Mouse (Mus musculus) gastrocnemius, postnatal 25 days (tissue): Measurements from ENCODE around the gene Dlgap4. TPM values are rescaled to one million over a fixed set of nuclear protein-coding genes. Genes with fewer than 3 reads are reported as not detected.
"Not testable (repeated sequence)": the region's sequence is repeated elsewhere in the genome, so short reads cannot be mapped to it uniquely, and the experiment has no call there.

Source experiments
- DNase-seq: peaks from one replicate; pipeline ENCODE4 v3.0.0; 2022
- total RNA-seq, 2 experiments: library from RNA; stranded (reverse); gene quantifications; 1 replicate in 1 of 2; 2 replicates in 1 of 2; pipeline ENCODE4 v1.2.3; 2021

The Dlgap4 gene
- total RNA-seq, 2 experiments from 2014 or later, result 50.4 to 55.7 TPM

DNA sequence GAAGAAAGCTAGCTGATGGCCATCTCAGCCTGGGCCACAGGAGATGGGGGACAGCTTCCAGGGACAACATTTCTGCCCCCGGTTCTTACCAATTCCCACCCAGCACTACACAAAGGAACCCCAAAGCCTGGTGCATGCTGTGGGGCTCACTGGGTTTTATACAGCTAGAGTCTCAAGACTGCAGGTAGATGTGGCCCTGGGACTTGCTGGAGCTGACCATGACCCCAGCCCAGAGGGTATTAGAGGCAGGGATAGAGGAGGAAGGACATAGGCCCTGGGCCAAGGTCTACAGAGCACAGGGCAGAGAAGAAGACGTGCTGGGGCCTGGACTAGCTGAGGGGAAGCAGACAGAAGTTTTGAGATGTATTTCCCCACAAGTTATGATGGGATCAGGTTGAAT, 163.4 kb downstream of the Dlgap4 start:
- no peak for DNase-seq

- DNase-seq, result no peak
Measured at GRCm38 (mm10) chr2:156777326-156778004, 164.0 kb downstream of the Dlgap4 start.

DNA sequence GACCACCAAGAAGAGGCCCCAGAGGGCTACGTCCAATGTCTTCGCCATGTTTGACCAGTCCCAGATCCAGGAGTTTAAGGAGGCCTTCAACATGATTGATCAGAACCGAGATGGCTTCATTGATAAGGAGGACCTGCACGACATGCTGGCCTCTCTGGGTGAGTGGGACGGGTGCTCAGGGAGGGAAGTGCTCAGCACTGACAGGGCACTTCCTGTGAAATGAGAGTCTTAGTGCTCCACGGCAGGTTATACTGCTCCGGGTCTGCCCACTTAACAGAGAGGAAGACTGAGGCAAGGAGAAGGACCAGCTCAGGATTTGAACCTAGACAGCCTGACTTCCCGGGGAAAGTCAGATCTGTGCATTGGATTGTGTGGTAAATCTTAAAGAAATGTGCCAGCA, 165.1 kb downstream of the Dlgap4 start:
- DNase-seq, result no peak

DNA sequence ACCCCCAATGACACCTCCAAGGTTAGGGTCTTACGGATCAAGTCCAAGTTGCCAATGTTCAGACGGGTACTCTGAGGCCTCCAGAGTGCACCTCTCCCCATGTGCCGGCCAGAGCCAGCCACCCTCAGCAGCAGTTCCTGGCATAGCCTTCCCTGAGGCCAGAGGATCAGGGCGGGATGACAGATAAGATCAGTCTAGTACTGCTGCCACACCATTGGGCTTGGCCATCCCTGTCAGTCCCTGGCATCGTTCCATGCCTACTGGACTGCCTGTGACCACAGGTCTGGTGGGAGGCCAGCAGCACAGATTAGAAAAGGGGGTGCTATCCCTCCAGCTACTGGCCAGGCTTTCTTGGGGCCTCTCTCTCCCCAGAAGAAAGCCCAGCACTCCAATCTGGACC, 165.5 kb downstream of the Dlgap4 start:
- DNase-seq, result no peak

DNA sequence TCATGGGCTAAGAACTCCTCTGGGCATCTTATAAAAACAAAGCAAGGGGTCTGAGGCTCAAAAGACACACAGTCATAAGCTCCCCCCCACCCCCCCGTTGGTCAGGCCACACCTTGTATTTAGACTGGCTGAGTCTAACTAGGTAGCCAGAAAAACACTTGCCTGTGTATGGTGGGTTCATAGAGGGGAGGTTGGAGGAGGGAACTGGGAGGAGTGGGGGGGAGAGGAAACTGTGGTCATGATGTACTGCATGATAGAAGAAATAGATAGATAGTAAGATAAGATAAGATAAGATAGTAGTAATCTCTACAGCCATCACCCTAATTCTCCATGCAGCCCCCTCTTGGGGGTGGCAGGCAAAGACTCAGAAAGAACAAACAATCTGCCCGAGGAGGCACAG, 166.0 kb downstream of the Dlgap4 start:
- DNase-seq, result no peak

DNA sequence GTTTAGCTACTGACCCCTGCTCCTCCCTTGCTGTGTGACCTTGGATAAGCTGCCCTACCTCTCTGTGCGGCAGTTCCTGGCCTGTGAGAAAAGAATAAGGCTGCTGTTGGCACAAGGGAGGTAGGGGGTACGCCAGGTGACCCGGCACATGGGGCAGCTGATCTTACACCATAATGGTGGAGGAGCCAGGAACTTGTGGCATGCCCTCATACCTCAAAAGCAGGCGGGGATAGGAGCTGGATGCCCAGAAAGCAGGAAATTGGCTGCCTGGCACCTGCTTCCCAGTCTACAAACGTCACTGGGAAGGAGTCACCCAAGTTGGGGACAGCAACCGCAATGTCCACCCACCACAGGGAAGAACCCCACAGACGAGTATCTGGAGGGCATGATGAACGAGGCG, 166.6 kb downstream of the Dlgap4 start:
- DNase-seq, result no peak

DNA sequence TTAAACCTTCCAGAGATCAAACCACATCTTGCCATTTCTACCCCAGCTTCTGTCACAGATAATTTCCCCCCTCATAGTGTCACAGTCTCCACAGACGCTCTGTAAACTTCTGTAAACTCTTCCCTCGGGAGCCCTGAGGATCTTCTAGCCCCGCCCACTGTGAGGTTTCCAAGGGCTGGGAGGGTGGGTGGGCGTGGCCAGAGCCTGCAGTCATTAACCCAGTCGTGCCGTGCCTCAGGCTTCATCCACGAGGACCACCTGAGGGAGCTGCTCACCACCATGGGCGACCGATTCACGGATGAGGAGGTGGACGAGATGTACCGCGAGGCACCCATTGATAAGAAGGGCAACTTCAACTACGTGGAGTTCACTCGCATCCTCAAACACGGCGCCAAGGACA, 167.2 kb downstream of the Dlgap4 start:
- no peak for DNase-seq

DNA sequence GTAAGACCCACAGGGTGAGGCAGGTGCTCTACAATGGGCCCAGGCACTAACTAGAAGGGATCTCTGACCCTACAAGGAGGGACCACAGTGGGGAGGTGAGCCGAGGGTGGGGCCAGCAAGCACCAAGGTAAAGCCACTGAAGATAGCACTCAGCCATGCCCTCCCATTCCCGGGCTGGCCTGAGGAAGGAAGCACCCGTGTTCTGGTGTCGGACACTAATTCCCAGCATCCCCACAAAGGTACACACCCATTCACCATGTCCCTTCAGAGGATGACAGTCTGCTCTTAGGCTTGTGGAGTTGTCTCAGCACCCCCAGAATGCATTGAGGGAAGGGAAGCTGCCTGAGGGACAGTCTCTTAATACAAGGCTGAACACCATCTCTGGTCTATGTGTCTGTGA, 167.8 kb downstream of the Dlgap4 start:
- DNase-seq, result no peak

DNA sequence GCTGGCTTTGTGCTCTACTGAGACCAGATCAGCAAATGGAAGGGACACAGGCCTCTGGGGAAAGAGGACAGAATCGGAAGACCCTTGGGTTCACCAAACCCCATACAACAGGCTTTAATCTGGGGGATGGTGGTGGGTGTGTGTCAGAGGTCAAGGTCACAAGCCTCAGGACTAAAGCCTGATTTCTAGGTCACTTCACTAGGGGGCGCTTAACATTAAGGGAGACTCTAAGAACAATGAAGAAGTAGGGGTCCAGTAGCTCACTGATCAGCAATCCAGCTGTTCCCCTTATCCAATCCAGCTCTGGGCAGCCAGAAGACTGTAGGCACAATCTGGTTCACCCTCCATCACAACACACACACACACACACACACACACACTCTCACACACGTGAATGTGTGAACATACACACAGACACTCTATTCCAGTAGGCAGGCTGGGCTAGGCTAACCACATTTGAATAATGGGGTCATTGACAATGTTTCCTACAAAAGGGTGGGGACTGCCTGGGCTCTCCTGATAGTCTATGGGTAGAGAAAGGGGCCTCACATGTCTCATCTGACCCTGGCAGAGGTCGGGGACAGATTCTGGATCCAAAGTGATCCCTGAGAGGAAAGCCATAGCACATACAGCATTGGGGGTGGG, 168.5 kb downstream of the Dlgap4 start:
- no peak for DNase-seq

GRCm38 (mm10) chr2:156782481-156783348, 169.2 kb downstream of the Dlgap4 start:
- no peak for DNase-seq

GRCm38 (mm10) chr2:156783349-156783728, 169.8 kb downstream of the Dlgap4 start:
- DNase-seq, result no peak

GRCm38 (mm10) chr2:156784016-156784585, 170.6 kb downstream of the Dlgap4 start:
- no peak for DNase-seq

- no peak for DNase-seq
Measured at GRCm38 (mm10) chr2:156784891-156785290, 171.4 kb downstream of the Dlgap4 start.

GRCm38 (mm10) chr2:156786369-156786768, 172.9 kb downstream of the Dlgap4 start:
- not testable (repeated sequence) for DNase-seq

GRCm38 (mm10) chr2:156787090-156787775, 173.7 kb downstream of the Dlgap4 start:
- no peak for DNase-seq

GRCm38 (mm10) chr2:156787776-156788105, 174.2 kb downstream of the Dlgap4 start:
- DNase-seq, result no peak

GRCm38 (mm10) chr2:156788836-156789235, 175.3 kb downstream of the Dlgap4 start:
- DNase-seq, result no peak

GRCm38 (mm10) chr2:156798516-156798915, 185.0 kb downstream of the Dlgap4 start:
- no peak for DNase-seq

DNA sequence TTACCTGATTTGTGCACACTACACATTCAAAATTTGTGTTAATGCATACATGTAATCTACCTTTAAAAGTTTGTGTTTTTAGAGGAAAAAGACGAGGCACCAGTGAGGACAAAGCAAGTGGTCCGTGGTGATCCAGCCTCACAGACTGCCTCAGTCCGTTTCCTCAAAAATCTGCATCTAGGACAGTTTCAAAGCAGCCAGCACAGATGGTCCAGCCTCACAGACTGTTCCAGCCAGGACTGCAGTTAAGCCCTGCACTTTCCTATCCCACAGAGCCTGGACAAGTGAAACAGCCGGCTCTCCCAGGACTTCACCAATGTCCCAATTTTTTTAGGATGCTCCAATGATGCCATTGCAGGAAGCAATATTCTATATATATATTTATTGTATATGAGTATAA, 187.5 kb downstream of the Dlgap4 start:
- DNase-seq, result no peak

DNA sequence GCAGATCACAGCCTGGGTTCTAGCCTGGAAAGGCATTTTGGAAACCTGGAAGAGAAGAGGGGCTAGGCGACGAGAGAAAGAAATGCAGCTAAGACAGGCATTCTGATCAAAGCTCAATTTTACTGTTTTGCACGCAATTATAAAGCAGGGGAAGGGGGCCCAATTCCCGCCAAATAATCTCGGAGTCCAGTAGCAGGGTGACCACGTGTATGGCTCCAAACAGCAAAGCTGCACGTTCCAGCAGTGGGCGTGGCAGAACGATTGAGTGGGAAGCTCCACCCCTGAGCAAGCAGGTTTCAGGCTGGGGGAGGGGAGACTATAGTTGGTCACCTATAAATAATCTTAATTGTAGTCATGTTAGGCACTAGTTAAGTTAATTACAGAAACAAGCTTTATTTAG, 188.6 kb downstream of the Dlgap4 start:
- DNase-seq, result not testable (repeated sequence)

GRCm38 (mm10) chr2:156803698-156804372, 190.3 kb downstream of the Dlgap4 start:
- DNase-seq, result no peak

- DNase-seq, result no peak
Measured at GRCm38 (mm10) chr2:156804589-156804988, 191.1 kb downstream of the Dlgap4 start.
